Mouse (Mus musculus) heart, embryonic 13.5 days (tissue): ENCODE measurements at regions not wholly inside any gene's neighbourhood (a gene's known extent, or its start where the extent isn't known, plus 50 kb on each side); places are given as distances from the start of the nearest gene placed in this dataset.

Experiments used
- ATAC-seq: fragments of 200-750 bp; cut with Nextera tagmentation; 2 replicates; pipeline ENCODE4 v1.8.0; 2017; ENCODE audit warnings: moderate TSS enrichment; ENCODE audit not compliant: insufficient number of reproducible peaks, low FRiP score, low TSS enrichment; ENCODE audit errors: extremely low read depth
- H3K27ac ChIP-seq: fragments of 300-500 bp; sonication (generic); replicated peaks from 2 replicates; pipeline ENCODE4 v1.5.1; 2015; ENCODE audit warnings: moderate library complexity, mild to moderate bottlenecking, inconsistent platforms
- H3K27me3 ChIP-seq: fragments of 300-500 bp; sonication (generic); replicated peaks from 2 replicates; pipeline ENCODE4 v1.6.1; 2015; ENCODE audit warnings: mild to moderate bottlenecking, inconsistent platforms
- H3K36me3 ChIP-seq: fragments of 300-500 bp; sonication (generic); 2 replicates; pipeline ENCODE4 v1.6.1; 2015; ENCODE audit warnings: mild to moderate bottlenecking, inconsistent platforms
- H3K4me1 ChIP-seq: fragments of 300-500 bp; sonication (generic); 2 replicates; pipeline ENCODE4 v1.6.1; 2015; ENCODE audit warnings: inconsistent platforms
- H3K4me2 ChIP-seq: fragments of 300-500 bp; sonication (generic); 2 replicates; pipeline ENCODE4 v1.6.1; 2015; ENCODE audit warnings: inconsistent platforms, mild to moderate bottlenecking, moderate library complexity
- H3K4me3 ChIP-seq: fragments of 300-500 bp; sonication (generic); 2 replicates; pipeline ENCODE4 v1.5.1; 2015; ENCODE audit warnings: moderate library complexity, mild to moderate bottlenecking, inconsistent platforms
- H3K9ac ChIP-seq: fragments of 300-500 bp; sonication (generic); 2 replicates; pipeline ENCODE4 v1.6.1; 2015; ENCODE audit warnings: inconsistent platforms, mild to moderate bottlenecking, moderate library complexity
- H3K9me3 ChIP-seq: fragments of 300-500 bp; sonication (generic); 2 replicates; pipeline ENCODE4 v1.6.1; 2016; ENCODE audit warnings: inconsistent platforms
- WGBS: fragments of 180-500 bp; shearing (Covaris S2); methylation state at CpG from one replicate; pipeline ENCODE4 v1.1.7; 2015; ENCODE audit warnings: mixed read lengths; 5-methylcytosine and 5-hydroxymethylcytosine counted together

GRCm38 (mm10) chr8:116067182-116067977 lies 359.8 kb upstream of the Maf start:
- H3K9ac ChIP-seq, result no peak overlapping the region
- WGBS, result 74% methylated on average over 9 of the region's 9 CpGs
- no peaks in the 10 kb centered on the region for H3K27me3 ChIP-seq
- no peak overlapping the region for H3K27ac ChIP-seq
- no peaks in the 10 kb centered on the region for H3K4me1 ChIP-seq
- no peak overlapping the region for H3K4me3 ChIP-seq
- no peak for ATAC-seq
- no peak overlapping the region for H3K4me2 ChIP-seq
- H3K9me3 ChIP-seq, result no peaks in the 10 kb centered on the region
- no peaks in the 10 kb centered on the region for H3K36me3 ChIP-seq

GRCm38 (mm10) chr8:116065871-116066270 lies 358.3 kb upstream of the Maf start:
- no peak overlapping the region for H3K9ac ChIP-seq
- H3K9me3 ChIP-seq, result no peaks in the 10 kb centered on the region
- no peaks in the 10 kb centered on the region for H3K4me1 ChIP-seq
- H3K4me3 ChIP-seq, result no peak overlapping the region
- no peaks in the 10 kb centered on the region for H3K36me3 ChIP-seq
- no peak overlapping the region for H3K4me2 ChIP-seq
- WGBS, result 84% methylated on average over 7 of the region's 7 CpGs
- ATAC-seq, result no peak
- H3K27ac ChIP-seq, result no peak overlapping the region
- H3K27me3 ChIP-seq, result no peaks in the 10 kb centered on the region

GRCm38 (mm10) chr8:116065327-116065726 lies 357.7 kb upstream of the Maf start:
- ATAC-seq, result no peak
- H3K36me3 ChIP-seq, result no peaks in the 10 kb centered on the region
- no peak overlapping the region for H3K4me3 ChIP-seq
- H3K27me3 ChIP-seq, result no peaks in the 10 kb centered on the region
- H3K4me1 ChIP-seq, result no peaks in the 10 kb centered on the region
- H3K4me2 ChIP-seq, result no peak overlapping the region
- no peaks in the 10 kb centered on the region for H3K9me3 ChIP-seq
- 88% methylated on average over 7 of the region's 7 CpGs for WGBS
- no peak overlapping the region for H3K9ac ChIP-seq
- no peak overlapping the region for H3K27ac ChIP-seq

GRCm38 (mm10) chr8:116064562-116064961 lies 357.0 kb upstream of the Maf start:
- 80% methylated on average over 11 of the region's 11 CpGs for WGBS
- no peaks in the 10 kb centered on the region for H3K36me3 ChIP-seq
- H3K9me3 ChIP-seq, result no peaks in the 10 kb centered on the region
- ATAC-seq, result no peak
- no peak overlapping the region for H3K4me2 ChIP-seq
- H3K4me1 ChIP-seq, result no peaks in the 10 kb centered on the region
- no peak overlapping the region for H3K9ac ChIP-seq
- H3K27me3 ChIP-seq, result no peaks in the 10 kb centered on the region
- no peak overlapping the region for H3K4me3 ChIP-seq
- no peak overlapping the region for H3K27ac ChIP-seq

- WGBS, result 65% methylated on average over 5 of the region's 5 CpGs
- no peaks in the 10 kb centered on the region for H3K27me3 ChIP-seq
- H3K27ac ChIP-seq, result no peak overlapping the region
- no peak overlapping the region for H3K9ac ChIP-seq
- H3K4me1 ChIP-seq, result no peaks in the 10 kb centered on the region
- no peak overlapping the region for H3K4me3 ChIP-seq
- no peak for ATAC-seq
- no peaks in the 10 kb centered on the region for H3K9me3 ChIP-seq
- no peak overlapping the region for H3K4me2 ChIP-seq
- no peaks in the 10 kb centered on the region for H3K36me3 ChIP-seq
Measured at GRCm38 (mm10) chr8:116063541-116063940, 355.9 kb upstream of the Maf start.

GRCm38 (mm10) chr8:116053483-116053882 lies 345.9 kb upstream of the Maf start:
- 68% methylated on average over 7 of the region's 7 CpGs for WGBS

GRCm38 (mm10) chr8:116053043-116053442 lies 345.4 kb upstream of the Maf start:
- Histone ChIP-seq H3K9me3 (no peaks in the 10 kb centered on the region), H3K4me1 (no peaks in the 10 kb centered on the region), H3K4me2 (no peak overlapping the region), H3K9ac (no peak overlapping the region), H3K4me3 (no peak overlapping the region), H3K27ac (no peak overlapping the region), H3K36me3 (no peaks in the 10 kb centered on the region), H3K27me3 (no peaks in the 10 kb centered on the region)
- no peak for ATAC-seq
- 60% methylated on average over 6 of the region's 6 CpGs for WGBS

More at GRCm38 (mm10) chr8:116053483-116053882, 345.9 kb upstream of the Maf start:
- no peak for ATAC-seq
- Histone ChIP-seq H3K27me3 (no peaks in the 10 kb centered on the region), H3K4me3 (no peak overlapping the region), H3K4me2 (no peak overlapping the region), H3K9me3 (no peaks in the 10 kb centered on the region), H3K9ac (no peak overlapping the region), H3K4me1 (no peaks in the 10 kb centered on the region), H3K27ac (no peak overlapping the region), H3K36me3 (no peaks in the 10 kb centered on the region)

- no peaks in the 10 kb centered on the region for H3K36me3 ChIP-seq
- no peaks in the 10 kb centered on the region for H3K4me1 ChIP-seq
- 77% methylated on average over 10 of the region's 10 CpGs for WGBS
- no peaks in the 10 kb centered on the region for H3K27me3 ChIP-seq
- H3K9me3 ChIP-seq, result no peaks in the 10 kb centered on the region
- H3K27ac ChIP-seq, result no peak overlapping the region
- H3K4me3 ChIP-seq, result no peak overlapping the region
- no peak for ATAC-seq
- H3K9ac ChIP-seq, result no peak overlapping the region
- H3K4me2 ChIP-seq, result no peak overlapping the region
Measured at GRCm38 (mm10) chr8:116048480-116048879, 340.9 kb upstream of the Maf start.

- H3K9ac ChIP-seq, result no peak overlapping the region
- H3K4me1 ChIP-seq, result no peaks in the 10 kb centered on the region
- H3K27ac ChIP-seq, result no peak overlapping the region
- no peak overlapping the region for H3K4me2 ChIP-seq
- H3K9me3 ChIP-seq, result no peaks in the 10 kb centered on the region
- 61% methylated on average over 3 of the region's 3 CpGs for WGBS
- no peak overlapping the region for H3K4me3 ChIP-seq
- no peak for ATAC-seq
- no peaks in the 10 kb centered on the region for H3K36me3 ChIP-seq
- H3K27me3 ChIP-seq, result no peaks in the 10 kb centered on the region
Measured at GRCm38 (mm10) chr8:116046859-116047258, 339.3 kb upstream of the Maf start.

- 74% methylated on average over 3 of the region's 3 CpGs for whole genome bisulfite sequencing
- no peaks in the 10 kb centered on the region for H3K9me3 ChIP-seq
Measured at GRCm38 (mm10) chr8:116045526-116045925, 337.9 kb upstream of the Maf start.

GRCm38 (mm10) chr8:116043381-116043780 lies 335.8 kb upstream of the Maf start:
- no peak for ATAC-seq
- WGBS, result 76% methylated on average over 4 of the region's 4 CpGs

More at GRCm38 (mm10) chr8:116045526-116045925, 337.9 kb upstream of the Maf start:
- Histone ChIP-seq H3K4me1 (no peaks in the 10 kb centered on the region), H3K27me3 (no peaks in the 10 kb centered on the region), H3K27ac (no peak overlapping the region), H3K4me3 (no peak overlapping the region), H3K36me3 (no peaks in the 10 kb centered on the region), H3K9ac (no peak overlapping the region), H3K4me2 (no peak overlapping the region)
- ATAC-seq, result no peak

GRCm38 (mm10) chr8:116030966-116031365 lies 323.4 kb upstream of the Maf start:
- no peaks in the 10 kb centered on the region for H3K36me3 ChIP-seq
- 78% methylated on average over 10 of the region's 10 CpGs for WGBS
- no peak overlapping the region for H3K4me2 ChIP-seq
- no peak for ATAC-seq
- no peak overlapping the region for H3K4me3 ChIP-seq
- no peak overlapping the region for H3K9ac ChIP-seq
- H3K27me3 ChIP-seq, result 0 out of 2 replicates have a peak, but pooled peaks cover 8% of the 10 kb centered on the region
- peaks cover 8% of the 10 kb centered on the region; the same call in 1 of the 2 replicates for H3K4me1 ChIP-seq
- H3K9me3 ChIP-seq, result no peaks in the 10 kb centered on the region
- H3K27ac ChIP-seq, result no peak overlapping the region

More at GRCm38 (mm10) chr8:116043381-116043780, 335.8 kb upstream of the Maf start:
- H3K4me3 ChIP-seq, result no peak overlapping the region
- no peak overlapping the region for H3K4me2 ChIP-seq
- no peak overlapping the region for H3K27ac ChIP-seq
- H3K4me1 ChIP-seq, result no peaks in the 10 kb centered on the region
- no peaks in the 10 kb centered on the region for H3K36me3 ChIP-seq
- no peaks in the 10 kb centered on the region for H3K27me3 ChIP-seq
- H3K9ac ChIP-seq, result no peak overlapping the region
- H3K9me3 ChIP-seq, result no peaks in the 10 kb centered on the region
